Mouse (Mus musculus) thymus, adult 2 months (tissue): ENCODE data around the gene Hspa1b.

ENCODE experiments used
- CTCF ChIP-seq: fragments of 200-500 bp; IDR thresholded peaks from 2 replicates; pipeline ENCODE4 v1.5.1; 2012; ENCODE audit warnings: mild to moderate bottlenecking, control low read depth, low read length, moderate library complexity, borderline replicate concordance; ENCODE audit not compliant: control insufficient read depth, poor library complexity, insufficient read depth; ENCODE audit errors: extremely low read depth
- POLR2A ChIP-seq: fragments of 200-500 bp; IDR thresholded peaks from 2 replicates; pipeline ENCODE4 v1.6.1; 2012; ENCODE audit warnings: mild to moderate bottlenecking, low read length, control low read depth, moderate library complexity; ENCODE audit not compliant: control insufficient read depth, poor library complexity, insufficient read depth; ENCODE audit errors: extremely low read depth

DNA sequence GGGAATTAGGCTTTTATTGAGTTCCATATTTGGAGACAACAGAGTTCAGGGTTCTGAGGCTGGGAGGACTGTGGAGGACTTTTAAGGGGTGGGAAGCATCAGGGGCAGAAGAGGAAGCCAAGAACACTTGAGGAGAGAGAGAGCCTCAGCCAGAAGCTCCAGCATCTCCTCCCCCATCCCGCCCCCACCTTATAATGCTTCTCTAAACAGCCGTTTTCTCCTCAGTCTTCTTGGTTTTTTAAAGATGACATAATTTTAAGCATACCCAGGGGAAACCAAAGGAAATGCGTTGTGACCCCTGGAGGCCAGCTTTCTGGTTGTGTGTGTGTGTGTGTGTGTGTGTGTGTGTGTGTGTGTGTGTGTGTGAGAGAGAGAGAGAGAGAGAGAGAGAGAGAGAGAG lies 3.1 kb upstream of the Hspa1b start:
- no peak for TF ChIP-seq POLR2A
- TF ChIP-seq CTCF = no peak
